Comparison of ENCODE assay signal across 8 mouse cellular contexts in genomic region chr10:81401521-81402226, GRCm38 (mm10). TPM values are rescaled to one million over a fixed set of nuclear protein-coding genes. Genes with fewer than 3 reads are reported as not detected.
DNase-seq lines count a peak whose midpoint lies in the region; ATAC-seq and TF ChIP-seq lines count a peak whose summit lies in the region.

No protein-coding gene starts in this region.

- ATAC-seq in heart, postnatal 0 days (ENCODE audit: insufficient read depth, low read depth), result peak; percentile 73

- DNase-seq in adrenal gland, adult 2 months, result peak; percentile 75
- no peak for DNase-seq in adrenal gland, adult 8-10 months
- DNase-seq in adrenal gland, postnatal 36 days, result peak; percentile 55 to 76
- peak; percentile 75 for DNase-seq in heart, postnatal 0 days (ENCODE audit: low spot score)
- peak; percentile 90 for DNase-seq in kidney, postnatal 14 days
- DNase-seq in lung, postnatal 10 days, result peak; percentile 93
- DNase-seq in right cerebral cortex, postnatal 4 days, result peak; percentile 56

- H3K9me3 ChIP-seq in heart, postnatal 0 days (replicated peaks; ENCODE audit: control insufficient read depth, low read length), result no peaks in the 10 kb centered on the region

- TF ChIP-seq CTCF in embryonic fibroblast, embryonic 13.5 days (IDR thresholded peaks at IDR 0.05; ENCODE audit: borderline replicate concordance, insufficient read depth, low read length), result no peak
- TF ChIP-seq CTCF in heart, postnatal 0 days (IDR thresholded peaks at IDR 0.05; ENCODE audit: low read depth), result no peak

- no peak overlapping the region for H3K4me3 ChIP-seq in embryonic fibroblast, embryonic 13.5 days (ENCODE audit: insufficient read depth, low read length)
- H3K4me3 ChIP-seq in heart, postnatal 0 days (ENCODE audit: low read depth, low read length), result no peak overlapping the region

- H3K36me3 ChIP-seq in heart, postnatal 0 days (replicated peaks; ENCODE audit: control insufficient read depth, insufficient read depth, low read length), result peaks cover 76% of the 10 kb centered on the region

- no peaks in the 10 kb centered on the region for H3K27me3 ChIP-seq in heart, postnatal 0 days (ENCODE audit: control insufficient read depth, insufficient read depth, low read length)

- H3K9ac ChIP-seq in heart, postnatal 0 days (replicated peaks; ENCODE audit: low read depth, low read length), result no peak overlapping the region

- WGBS in heart, postnatal 0 days, result 19% methylated on average over 18 of the region's 18 CpGs

- H3K27ac ChIP-seq in embryonic fibroblast, embryonic 13.5 days (ENCODE audit: insufficient read depth, low read length), result peak overlapping the region; percentile 92
- peak overlapping the region; percentile 75 for H3K27ac ChIP-seq in heart, postnatal 0 days (ENCODE audit: low read depth)

- no peak; the same call in none of the 2 replicates for TF ChIP-seq EP300 in heart, postnatal 0 days (IDR thresholded peaks at IDR 0.05; ENCODE audit: low read depth)

- H3K4me2 ChIP-seq in heart, postnatal 0 days (ENCODE audit: low read depth, low read length), result peak overlapping the region; percentile 30; the same call in 1 of the 2 replicates

- peaks cover 10% of the 10 kb centered on the region; the same call in 1 of the 2 replicates for H3K4me1 ChIP-seq in embryonic fibroblast, embryonic 13.5 days (ENCODE audit: control insufficient read depth, insufficient read depth, low read length)
- H3K4me1 ChIP-seq in heart, postnatal 0 days (ENCODE audit: control insufficient read depth, insufficient read depth), result peaks cover 16% of the 10 kb centered on the region

- TF ChIP-seq POLR2A in embryonic fibroblast, embryonic 13.5 days (IDR thresholded peaks at IDR 0.05; ENCODE audit: low read depth, low read length), result peak; percentile 56

RNA-seq across cellular contexts. Expression of gene Smim24, which starts 8.8 kb away (rescaled TPM):
- total RNA-seq in adrenal gland, adult 2 months (2021), result 1 to 10 TPM; 1.4 to 1.6 TPM
- 4.5 and 5.4 TPM in 2 replicates for polyA plus RNA-seq in adrenal gland, adult 2 months (2012; rRNA removed)
- 1 to 10 TPM in 2 of 4 experiments, under 1 TPM in 2; 0.78 to 2.0 (median 0.96) TPM for total RNA-seq in adrenal gland, adult 8-10 months (2022)
- 1 to 10 TPM; 1.2 to 1.6 TPM for total RNA-seq in adrenal gland, postnatal 36 days (2021)
- 0.58 and 2.2 TPM in 2 replicates for polyA plus RNA-seq in embryonic fibroblast, embryonic 13.5 days (2011; ENCODE audit: insufficient read length, low read depth, missing spikeins)
- total RNA-seq in heart, postnatal 0 days (2014; rRNA removed; ENCODE audit: low replicate concordance), result 6.6 and 7.8 TPM in 2 replicates
- polyA plus RNA-seq in heart, postnatal 0 days (2015; fragmentation: Nextera tagmentation; extraction: Ambion mirVana), result 3.3 and 3.8 TPM in 2 replicates

RNA-seq across cellular contexts. Expression of gene Gm48552, which starts 12.9 kb away (rescaled TPM):
- 1 to 10 TPM in 1 of 2 experiments, not detected in 1; 1.4 TPM for total RNA-seq in adrenal gland, adult 2 months (2021)
- polyA plus RNA-seq in adrenal gland, adult 2 months (2012; rRNA removed), result 2.5 and 4.4 TPM in 2 replicates
- total RNA-seq in adrenal gland, adult 8-10 months (2022), result 1 to 10 TPM; 2.0 to 4.2 (median 2.6) TPM
- 1 to 10 TPM in 1 of 2 experiments, not detected in 1; 1.5 TPM for total RNA-seq in adrenal gland, postnatal 36 days (2021)
- polyA plus RNA-seq in embryonic fibroblast, embryonic 13.5 days (2011; ENCODE audit: insufficient read length, low read depth, missing spikeins), result 1.1 TPM in 1 of 2 replicates, not detected in the other
- not detected in 2 replicates for total RNA-seq in heart, postnatal 0 days (2014; rRNA removed; ENCODE audit: low replicate concordance)
- polyA plus RNA-seq in heart, postnatal 0 days (2015; fragmentation: Nextera tagmentation; extraction: Ambion mirVana), result 0.45 and 0.70 TPM in 2 replicates

RNA-seq across cellular contexts. Expression of gene Gm48551, which starts 17.4 kb away (rescaled TPM):
- total RNA-seq in adrenal gland, adult 2 months (2021), result 1 to 10 TPM; 1.8 to 2.5 TPM
- polyA plus RNA-seq in adrenal gland, adult 2 months (2012; rRNA removed), result 2.9 and 6.7 TPM in 2 replicates
- 1 to 10 TPM in 2 of 4 experiments, under 1 TPM in 2; 0.65 to 2.9 (median 1.0) TPM for total RNA-seq in adrenal gland, adult 8-10 months (2022)
- total RNA-seq in adrenal gland, postnatal 36 days (2021), result 1 to 10 TPM; 1.1 to 1.7 TPM
- polyA plus RNA-seq in embryonic fibroblast, embryonic 13.5 days (2011; ENCODE audit: insufficient read length, low read depth, missing spikeins), result 1.4 TPM in 1 of 2 replicates, not detected in the other
- total RNA-seq in heart, postnatal 0 days (2014; rRNA removed; ENCODE audit: low replicate concordance), result 0.11 TPM in 1 of 2 replicates, not detected in the other
- polyA plus RNA-seq in heart, postnatal 0 days (2015; fragmentation: Nextera tagmentation; extraction: Ambion mirVana), result 0.43 and 1.1 TPM in 2 replicates

RNA-seq across cellular contexts. Expression of gene Dohh, which starts 17.4 kb away (rescaled TPM):
- 10 to 100 TPM; 39.6 to 54.3 TPM for total RNA-seq in adrenal gland, adult 2 months (2021)
- polyA plus RNA-seq in adrenal gland, adult 2 months (2012; rRNA removed), result 125 and 132 TPM in 2 replicates
- total RNA-seq in adrenal gland, adult 8-10 months (2022), result 10 to 100 TPM; 49.8 to 60.2 (median 55.0) TPM
- 10 to 100 TPM; 48.9 to 54.0 TPM for total RNA-seq in adrenal gland, postnatal 36 days (2021)
- 37.7 and 50.1 TPM in 2 replicates for polyA plus RNA-seq in embryonic fibroblast, embryonic 13.5 days (2011; ENCODE audit: insufficient read length, low read depth, missing spikeins)
- 123 and 139 TPM in 2 replicates for total RNA-seq in heart, postnatal 0 days (2014; rRNA removed; ENCODE audit: low replicate concordance)
- polyA plus RNA-seq in heart, postnatal 0 days (2015; fragmentation: Nextera tagmentation; extraction: Ambion mirVana), result 75.2 and 77.6 TPM in 2 replicates

RNA-seq across cellular contexts. Expression of gene Fzr1, which starts 23.4 kb away (rescaled TPM):
- total RNA-seq in adrenal gland, adult 2 months (2021), result 10 to 100 TPM; 40.7 to 45.0 TPM
- polyA plus RNA-seq in adrenal gland, adult 2 months (2012; rRNA removed), result 95.6 and 103 TPM in 2 replicates
- total RNA-seq in adrenal gland, adult 8-10 months (2022), result 10 to 100 TPM; 47.1 to 52.7 (median 49.9) TPM
- 10 to 100 TPM; 37.8 to 49.0 TPM for total RNA-seq in adrenal gland, postnatal 36 days (2021)
- 26.4 and 26.7 TPM in 2 replicates for polyA plus RNA-seq in embryonic fibroblast, embryonic 13.5 days (2011; ENCODE audit: insufficient read length, low read depth, missing spikeins)
- total RNA-seq in heart, postnatal 0 days (2014; rRNA removed; ENCODE audit: low replicate concordance), result 47.6 and 53.9 TPM in 2 replicates
- polyA plus RNA-seq in heart, postnatal 0 days (2015; fragmentation: Nextera tagmentation; extraction: Ambion mirVana), result 45.8 and 48.4 TPM in 2 replicates
